ENCODE assay signal across 10 mouse cellular contexts in genomic region chr11:85830901-85831341, GRCm38 (mm10). TPM values are rescaled to one million over a fixed set of nuclear protein-coding genes. Genes with fewer than 3 reads are reported as not detected.
A peak's percentile ranks its signal among the peaks of the same experiment; 100 is the strongest.
DNase-seq lines count a peak whose midpoint lies in the region; ATAC-seq and TF ChIP-seq lines count a peak whose summit lies in the region.
"Had no signal": no experiment of that assay in that cellular context is flagged by ENCODE, and none has a peak within 500 bp of the region (broad histone marks: within the 10 kb centered on the region; RNA-seq: fewer than 3 reads in every experiment).

No protein-coding gene starts in this region.

- H3K9me3 ChIP-seq in forebrain, postnatal 0 days (ENCODE audit: low read length), result no peaks in the 10 kb centered on the region
- H3K9me3 ChIP-seq in forebrain, embryonic 13.5 days (replicated peaks), result no peaks in the 10 kb centered on the region
- H3K9me3 ChIP-seq in heart, embryonic 14.5 days (ENCODE audit: control insufficient read depth, low read length), result no peaks in the 10 kb centered on the region

- TF ChIP-seq POLR2A in liver, adult 2 months (IDR thresholded peaks at IDR 0.05; ENCODE audit: extremely low read depth, insufficient read depth, low read length), result no peak

- no peak overlapping the region for H3K4me2 ChIP-seq in forebrain, postnatal 0 days (ENCODE audit: low read depth)
- H3K4me2 ChIP-seq in forebrain, embryonic 13.5 days, result no peak overlapping the region
- peak overlapping the region; percentile 42 for H3K4me2 ChIP-seq in heart, embryonic 14.5 days (ENCODE audit: low read length)

- peak; percentile 58 for DNase-seq in forebrain, postnatal 0 days
- DNase-seq in ES-CJ7 (ENCODE audit: low read depth, low spot score), result peak; percentile 63
- DNase-seq in liver, adult 2 months (ENCODE audit: extremely low read depth, low read depth, low spot score), result no peak
- no peak for DNase-seq in right cerebral cortex, postnatal 14 days
- DNase-seq in frontal cortex, postnatal 10 days (ENCODE audit: low spot score in 2 of 2), result no peak
- no peak for DNase-seq in layer of hippocampus, adult 9-11 months

- no peak for TF ChIP-seq CTCF in forebrain, postnatal 0 days (IDR thresholded peaks at IDR 0.05; ENCODE audit: low read depth)
- 0 out of 2 replicates have a peak, but pooled peaks have one; percentile 7 for TF ChIP-seq CTCF in liver, adult 2 months (IDR thresholded peaks at IDR 0.05; ENCODE audit: low read depth, low read length)

- no peak overlapping the region for H3K4me3 ChIP-seq in forebrain, postnatal 0 days (ENCODE audit: low read depth, low read length)
- no peak overlapping the region for H3K4me3 ChIP-seq in forebrain, embryonic 13.5 days
- peak overlapping the region in 1 of 2 experiments; percentile 11; a peak in 1 of 4 replicates for H3K4me3 ChIP-seq in heart, embryonic 14.5 days (ENCODE audit: control insufficient read depth in 1 of 2, insufficient read depth in 1 of 2, low read depth in 1 of 2, low read length in 2 of 2)
- H3K4me3 ChIP-seq in liver, adult 2 months (ENCODE audit: insufficient read depth, low read depth, low read length), result no peak overlapping the region

- H3K79me2 ChIP-seq in liver, adult 2 months (ENCODE audit: control insufficient read depth, insufficient read depth, low read length), result no peaks in the 10 kb centered on the region

- H3K9ac ChIP-seq in forebrain, postnatal 0 days, result no peak overlapping the region
- no peak overlapping the region for H3K9ac ChIP-seq in forebrain, embryonic 13.5 days
- H3K9ac ChIP-seq in heart, embryonic 14.5 days (ENCODE audit: low read length), result no peak overlapping the region
- no peak overlapping the region for H3K9ac ChIP-seq in liver, adult 2 months (ENCODE audit: low read depth, low read length)

- peaks cover 76% of the 10 kb centered on the region for H3K27me3 ChIP-seq in forebrain, postnatal 0 days (ENCODE audit: insufficient read depth, low read length)
- peaks cover 98% of the 10 kb centered on the region for H3K27me3 ChIP-seq in forebrain, embryonic 13.5 days
- H3K27me3 ChIP-seq in heart, embryonic 14.5 days (ENCODE audit: control insufficient read depth, insufficient read depth, low read length), result peaks cover 87% of the 10 kb centered on the region
- peaks cover 25% of the 10 kb centered on the region; the same call in 1 of the 2 replicates for H3K27me3 ChIP-seq in liver, adult 2 months (ENCODE audit: control insufficient read depth, insufficient read depth, low read length)

- no peak for ATAC-seq in forebrain, postnatal 0 days
- ATAC-seq in forebrain, embryonic 13.5 days, result no peak
- ATAC-seq in heart, embryonic 14.5 days (ENCODE audit: insufficient number of reproducible peaks, insufficient read depth, low FRiP score, low read depth), result no peak

- H3K36me3 ChIP-seq in forebrain, postnatal 0 days (ENCODE audit: insufficient read depth), result no peaks in the 10 kb centered on the region
- no peaks in the 10 kb centered on the region for H3K36me3 ChIP-seq in forebrain, embryonic 13.5 days (ENCODE audit: poor library complexity, severe bottlenecking)
- H3K36me3 ChIP-seq in heart, embryonic 14.5 days (ENCODE audit: control insufficient read depth, insufficient read depth, low read length), result no peaks in the 10 kb centered on the region
- H3K36me3 ChIP-seq in liver, adult 2 months (ENCODE audit: control insufficient read depth, insufficient read depth, low read length), result no peaks in the 10 kb centered on the region

- H3K4me1 ChIP-seq in forebrain, postnatal 0 days (ENCODE audit: insufficient read depth), result no peaks in the 10 kb centered on the region
- peaks cover 28% of the 10 kb centered on the region for H3K4me1 ChIP-seq in forebrain, embryonic 13.5 days
- H3K4me1 ChIP-seq in heart, embryonic 14.5 days (ENCODE audit: control insufficient read depth in 2 of 2, insufficient read depth in 2 of 2, low read length in 2 of 2), result peaks cover 14 to 37% of the 10 kb centered on the region in 2 experiments
- no peaks in the 10 kb centered on the region for H3K4me1 ChIP-seq in liver, adult 2 months (ENCODE audit: control insufficient read depth, insufficient read depth, low read length)

- WGBS in forebrain, postnatal 0 days, result 3% methylated on average over 17 of the region's 17 CpGs
- under 1% methylated on average over 17 of the region's 17 CpGs for WGBS in forebrain, embryonic 13.5 days
- 3% methylated on average over 17 of the region's 17 CpGs for WGBS in heart, embryonic 14.5 days
- 10% methylated on average over 17 of the region's 17 CpGs for WGBS in liver, adult 2 months

- no peak overlapping the region for H3K27ac ChIP-seq in forebrain, postnatal 0 days (ENCODE audit: low read depth, low read length)
- H3K27ac ChIP-seq in forebrain, embryonic 13.5 days, result no peak overlapping the region
- H3K27ac ChIP-seq in heart, embryonic 14.5 days (replicated peaks in 1 of 2; ENCODE audit: control insufficient read depth in 1 of 2, insufficient read depth in 1 of 2, low read depth in 2 of 2, low read length in 2 of 2), result no peak overlapping the region
- no peak overlapping the region for H3K27ac ChIP-seq in liver, adult 2 months (replicated peaks; ENCODE audit: insufficient read depth, low read depth, low read length)

RNA-seq across cellular contexts. Expression of gene Tbx2, which starts 1.4 kb away (rescaled TPM):
- 1.9 and 5.1 TPM in 2 replicates for total RNA-seq in forebrain, postnatal 0 days (2014; rRNA removed)
- 0.42 and 0.44 TPM in 2 replicates for polyA plus RNA-seq in forebrain, postnatal 0 days (2015; fragmentation: Nextera tagmentation; extraction: Ambion mirVana)
- 0.42 and 0.61 TPM in 2 replicates for polyA plus RNA-seq in forebrain, embryonic 13.5 days (2015; fragmentation: Nextera tagmentation; extraction: Ambion mirVana)
- 2.2 and 4.0 TPM in 2 replicates for polyA plus RNA-seq in heart, embryonic 14.5 days (2014; fragmentation: Nextera tagmentation; extraction: Ambion mirVana)
- 1.3 and 1.4 TPM in 2 replicates for total RNA-seq in liver, adult 2 months (2014; rRNA removed)
- 2.4 and 3.0 TPM in 2 replicates for polyA plus RNA-seq in liver, adult 2 months (2012; rRNA removed)
- total RNA-seq: CH12.LX had no signal

RNA-seq across cellular contexts. Expression of gene Gm11444, which starts 19.2 kb away (rescaled TPM):
- not detected in 2 replicates for total RNA-seq in forebrain, postnatal 0 days (2014; rRNA removed)
- polyA plus RNA-seq in forebrain, postnatal 0 days (2015; fragmentation: Nextera tagmentation; extraction: Ambion mirVana), result not detected in 2 replicates
- polyA plus RNA-seq in forebrain, embryonic 13.5 days (2015; fragmentation: Nextera tagmentation; extraction: Ambion mirVana), result not detected in 2 replicates
- not detected in 2 replicates for polyA plus RNA-seq in heart, embryonic 14.5 days (2014; fragmentation: Nextera tagmentation; extraction: Ambion mirVana)
- total RNA-seq in liver, adult 2 months (2014; rRNA removed), result not detected in 2 replicates
- not detected in 2 replicates for polyA plus RNA-seq in liver, adult 2 months (2012; rRNA removed)
- total RNA-seq: CH12.LX had no signal
- polyA plus RNA-seq: cortical plate, adult 2 months had no signal

RNA-seq across cellular contexts. Expression of gene Tbx4, which starts 55.3 kb away (rescaled TPM):
- total RNA-seq in forebrain, postnatal 0 days (2014; rRNA removed), result 0.15 and 0.33 TPM in 2 replicates
- polyA plus RNA-seq in forebrain, postnatal 0 days (2015; fragmentation: Nextera tagmentation; extraction: Ambion mirVana), result 0.19 TPM in 2 replicates
- 0.06 and 0.26 TPM in 2 replicates for polyA plus RNA-seq in forebrain, embryonic 13.5 days (2015; fragmentation: Nextera tagmentation; extraction: Ambion mirVana)
- 0.11 and 0.23 TPM in 2 replicates for polyA plus RNA-seq in heart, embryonic 14.5 days (2014; fragmentation: Nextera tagmentation; extraction: Ambion mirVana)
- total RNA-seq in liver, adult 2 months (2014; rRNA removed), result not detected in 2 replicates
- polyA plus RNA-seq in liver, adult 2 months (2012; rRNA removed), result 0.02 TPM in 1 of 2 replicates, not detected in the other
- total RNA-seq: CH12.LX had no signal

Comparison
In these comparisons a context has a peak if more than half of its experiments do, and no peak if none do; other contexts are left out.
1. DNase-seq: peak in forebrain, postnatal 0 days (single experiment) and ES-CJ7 (single experiment); none in liver, adult 2 months (single experiment), right cerebral cortex, postnatal 14 days (single experiment), frontal cortex, postnatal 10 days (0 of 2) and layer of hippocampus, adult 9-11 months (single experiment).